8 mouse cellular contexts compared by ENCODE assay signal in genomic region chr5:73292502-73293457, GRCm38 (mm10). TPM values are rescaled to one million over a fixed set of nuclear protein-coding genes. Genes with fewer than 3 reads are reported as not detected.
DNase-seq lines count a peak whose midpoint lies in the region; ATAC-seq lines count a peak whose summit lies in the region.

Ociad1 (plus strand) TSS chr5:73292784.

- peak within 1 kb of the TSS; percentile 70 for H3K4me2 ChIP-seq in hindbrain, embryonic 12.5 days (replicated peaks)

- H3K9me3 ChIP-seq in hindbrain, embryonic 12.5 days (replicated peaks), result no peaks in the 10 kb centered on the region

- under 1% methylated on average over 54 of the region's 58 CpGs for WGBS in hindbrain, embryonic 12.5 days

- H3K27ac ChIP-seq in hindbrain, embryonic 12.5 days, result peak within 1 kb of the TSS; percentile 93

- H3K36me3 ChIP-seq in hindbrain, embryonic 12.5 days, result peaks cover 19% of the 10 kb centered on the region

- H3K4me3 ChIP-seq in hindbrain, embryonic 12.5 days, result peak within 1 kb of the TSS; percentile 93

- peaks cover 5% of the 10 kb centered on the region; the same call in 1 of the 2 replicates for H3K4me1 ChIP-seq in hindbrain, embryonic 12.5 days

- peak within 1 kb of the TSS; percentile 92 for H3K9ac ChIP-seq in hindbrain, embryonic 12.5 days

- DNase-seq in NIH3T3 (ENCODE audit: low read depth), result peak; percentile 98
- peak; percentile 98 for DNase-seq in cerebellum, postnatal 10 days
- peak; percentile 91 to 94 for DNase-seq in frontal cortex, postnatal 10 days (ENCODE audit: low spot score in 2 of 2)
- DNase-seq in layer of hippocampus, postnatal 14 days (ENCODE audit: low spot score in 2 of 2), result peak; percentile 92 to 98
- DNase-seq in lung, postnatal 14 days, result peak; percentile 96
- peak; percentile 95 for DNase-seq in retina, adult 2 months (ENCODE audit: low read depth, low spot score)
- DNase-seq in thymus, postnatal 36 days, result peak; percentile 90 to 94

- no peaks in the 10 kb centered on the region for H3K27me3 ChIP-seq in hindbrain, embryonic 12.5 days

- peak; percentile 99 for ATAC-seq in hindbrain, embryonic 12.5 days (ENCODE audit: low FRiP score)

RNA-seq across cellular contexts. Expression of gene Ociad1, which starts in this region (rescaled TPM):
- polyA plus RNA-seq in hindbrain, embryonic 12.5 days (2016; fragmentation: Nextera tagmentation; extraction: Ambion mirVana), result 195 and 207 TPM in 2 replicates
- 100 to 1,000 TPM; 390 to 412 TPM for total RNA-seq in layer of hippocampus, postnatal 14 days (2021)

Comparison
In these comparisons a context has a peak if more than half of its experiments do, and no peak if none do; other contexts are left out.
1. Peak in every context shown above with its lines: DNase-seq, ATAC-seq, H3K4me3 ChIP-seq and H3K27ac ChIP-seq.